Mouse (Mus musculus) splenic B cell, adult 2 months (primary cell): ENCODE results near the gene Snd1.

ENCODE experiments used
- DNase-seq: peaks from one replicate; pipeline ENCODE4 v3.0.0-alpha.2; 2011; ENCODE audit warnings: low read depth, low spot score
- H3K27me3 ChIP-seq: 2 replicates; pipeline ENCODE4 v1.6.1; 2012; ENCODE audit warnings: mild to moderate bottlenecking, low read length, moderate library complexity, mixed read lengths; ENCODE audit not compliant: control insufficient read depth, poor library complexity, insufficient read depth, severe bottlenecking
- H3K36me3 ChIP-seq: 2 replicates; pipeline ENCODE4 v1.6.1; 2012; ENCODE audit warnings: mild to moderate bottlenecking, low read length, moderate library complexity, mixed read lengths; ENCODE audit not compliant: control insufficient read depth, poor library complexity, insufficient read depth, severe bottlenecking

Snd1 gene

GRCm38 (mm10) chr6:28845610-28846009 lies 370.7 kb downstream of the Snd1 start:
- H3K27me3 ChIP-seq: no peaks in the 10 kb centered on the region
- no peaks in the 10 kb centered on the region for H3K36me3 ChIP-seq
- no peak for DNase-seq

GRCm38 (mm10) chr6:28847616-28848015 lies 372.7 kb downstream of the Snd1 start:
- Histone ChIP-seq H3K27me3 (no peaks in the 10 kb centered on the region), H3K36me3 (no peaks in the 10 kb centered on the region)
- no peak for DNase-seq

- H3K36me3 ChIP-seq: no peaks in the 10 kb centered on the region
Observed at GRCm38 (mm10) chr6:28848285-28848794, 373.4 kb downstream of the Snd1 start.

GRCm38 (mm10) chr6:28848891-28849290 lies 374.0 kb downstream of the Snd1 start:
- no peaks in the 10 kb centered on the region for H3K36me3 ChIP-seq
- no peaks in the 10 kb centered on the region for H3K27me3 ChIP-seq
- DNase-seq: no peak

More at GRCm38 (mm10) chr6:28848285-28848794, 373.4 kb downstream of the Snd1 start:
- no peak for DNase-seq
- H3K27me3 ChIP-seq: no peaks in the 10 kb centered on the region

GRCm38 (mm10) chr6:28849317-28849716 lies 374.4 kb downstream of the Snd1 start:
- no peak for DNase-seq
- H3K36me3 ChIP-seq: no peaks in the 10 kb centered on the region
- H3K27me3 ChIP-seq: no peaks in the 10 kb centered on the region

GRCm38 (mm10) chr6:28850326-28850900 lies 375.5 kb downstream of the Snd1 start:
- DNase-seq: no peak
- Histone ChIP-seq H3K27me3 (no peaks in the 10 kb centered on the region), H3K36me3 (no peaks in the 10 kb centered on the region)

GRCm38 (mm10) chr6:28852342-28852741 lies 377.4 kb downstream of the Snd1 start:
- Histone ChIP-seq H3K36me3 (no peaks in the 10 kb centered on the region), H3K27me3 (no peaks in the 10 kb centered on the region)
- no peak for DNase-seq

- no peak for DNase-seq
- H3K36me3 ChIP-seq: no peaks in the 10 kb centered on the region
- H3K27me3 ChIP-seq: no peaks in the 10 kb centered on the region
Observed at GRCm38 (mm10) chr6:28853164-28853563, 378.2 kb downstream of the Snd1 start.

GRCm38 (mm10) chr6:28853654-28854053 lies 378.7 kb downstream of the Snd1 start:
- Histone ChIP-seq H3K36me3 (no peaks in the 10 kb centered on the region), H3K27me3 (no peaks in the 10 kb centered on the region)
- no peak for DNase-seq

GRCm38 (mm10) chr6:28854598-28854997 lies 379.7 kb downstream of the Snd1 start:
- DNase-seq: no peak
- no peaks in the 10 kb centered on the region for H3K36me3 ChIP-seq

GRCm38 (mm10) chr6:28855442-28855841 lies 380.5 kb downstream of the Snd1 start:
- no peak for DNase-seq
- no peaks in the 10 kb centered on the region for H3K36me3 ChIP-seq
- no peaks in the 10 kb centered on the region for H3K27me3 ChIP-seq

More at GRCm38 (mm10) chr6:28854598-28854997, 379.7 kb downstream of the Snd1 start:
- no peaks in the 10 kb centered on the region for H3K27me3 ChIP-seq

GRCm38 (mm10) chr6:28856789-28857188 lies 381.9 kb downstream of the Snd1 start:
- H3K27me3 ChIP-seq: no peaks in the 10 kb centered on the region
- H3K36me3 ChIP-seq: no peaks in the 10 kb centered on the region
- DNase-seq: no peak

- DNase-seq: no peak
- Histone ChIP-seq H3K27me3 (no peaks in the 10 kb centered on the region), H3K36me3 (no peaks in the 10 kb centered on the region)
Observed at GRCm38 (mm10) chr6:28857198-28858180, 382.6 kb downstream of the Snd1 start.

- Histone ChIP-seq H3K27me3 (no peaks in the 10 kb centered on the region), H3K36me3 (no peaks in the 10 kb centered on the region)
- DNase-seq: no peak
Observed at GRCm38 (mm10) chr6:28859094-28859493, 384.2 kb downstream of the Snd1 start.

GRCm38 (mm10) chr6:28860450-28860849 lies 385.5 kb downstream of the Snd1 start:
- no peaks in the 10 kb centered on the region for H3K36me3 ChIP-seq
- DNase-seq: no peak
- no peaks in the 10 kb centered on the region for H3K27me3 ChIP-seq
